Mouse (Mus musculus) embryonic fibroblast, embryonic 13.5 days (primary cell): ENCODE measurements around the gene Zmynd19.

Experiments used
- CTCF ChIP-seq: IDR thresholded peaks from 2 replicates; pipeline ENCODE4 v1.5.1; 2011; ENCODE audit warnings: mild to moderate bottlenecking, control low read depth, low read length, moderate library complexity, borderline replicate concordance; ENCODE audit not compliant: insufficient read depth
- POLR2A ChIP-seq: IDR thresholded peaks from 2 replicates; pipeline ENCODE4 v1.6.1; 2011; ENCODE audit warnings: low read depth, mild to moderate bottlenecking, control low read depth, low read length, moderate library complexity

DNA sequence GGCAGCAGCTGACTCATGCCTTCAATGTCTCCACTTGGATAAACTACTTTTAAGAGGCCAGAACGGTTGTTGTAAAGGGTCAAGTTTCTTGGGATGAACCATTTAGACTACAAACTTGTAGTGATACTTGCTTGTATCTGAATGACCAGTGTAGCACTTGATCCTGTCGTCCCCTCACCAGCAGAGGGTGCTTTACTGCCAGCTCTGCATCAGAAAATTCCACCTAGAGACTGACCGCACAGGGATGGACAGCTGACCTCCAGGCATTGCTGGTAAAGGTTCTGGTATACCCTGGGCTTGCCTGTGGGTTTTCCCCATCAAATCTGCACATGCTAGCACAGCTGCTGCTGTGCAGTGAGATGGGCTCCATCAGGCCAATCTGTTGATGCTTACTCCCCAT lies 11.3 kb downstream of the Zmynd19 start:
- TF ChIP-seq POLR2A (no peak), CTCF (peak; percentile 65; the same call in 1 of the 2 replicates)
